Mouse (Mus musculus) thymus, postnatal 14 days (tissue): Measurements from ENCODE around the gene Spast.
"Not testable (repeated sequence)": the region's sequence is repeated elsewhere in the genome, so short reads cannot be mapped to it uniquely, and the experiment has no call there.

Source experiments
- DNase-seq: peaks from one replicate; pipeline ENCODE4 v3.0.0; 2021

Gene Spast

DNA sequence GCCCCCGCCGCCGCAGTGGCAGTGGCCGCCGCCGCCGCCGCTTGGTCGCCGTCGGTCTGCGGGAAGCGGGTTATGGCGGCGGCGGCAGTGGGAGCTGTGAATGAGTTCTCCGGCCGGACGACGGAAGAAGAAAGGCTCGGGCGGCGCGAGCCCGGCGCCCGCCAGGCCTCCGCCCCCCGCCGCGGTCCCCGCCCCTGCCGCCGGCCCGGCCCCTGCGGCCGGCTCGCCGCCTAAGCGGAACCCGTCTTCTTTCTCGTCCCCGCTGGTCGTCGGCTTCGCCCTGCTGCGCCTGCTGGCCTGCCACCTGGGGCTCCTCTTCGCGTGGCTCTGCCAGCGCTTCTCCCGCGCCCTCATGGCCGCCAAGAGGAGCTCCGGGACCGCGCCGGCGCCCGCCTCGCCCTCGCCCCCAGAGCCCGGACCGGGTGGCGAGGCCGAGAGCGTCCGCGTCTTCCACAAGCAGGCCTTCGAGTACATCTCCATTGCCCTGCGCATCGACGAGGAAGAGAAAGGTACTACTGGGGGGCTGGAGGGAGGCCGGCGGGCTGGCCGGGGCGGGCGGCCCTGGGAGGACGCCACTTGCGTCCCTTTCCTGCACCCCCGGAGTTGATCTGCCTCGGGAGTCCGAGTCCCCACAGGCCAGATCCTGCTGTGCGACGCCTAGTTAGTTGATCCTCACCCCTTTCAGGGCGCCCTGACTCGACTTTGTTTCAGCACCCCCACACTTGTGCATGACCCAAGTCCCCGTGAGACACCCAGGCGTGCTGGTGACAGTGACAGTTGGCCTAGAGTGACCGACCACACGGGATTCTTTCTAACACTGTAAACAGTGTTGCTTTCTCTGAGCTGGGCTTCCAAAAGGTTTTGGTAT is at the start of gene Spast:
Spast (plus strand) TSS at position 51 of the 868 bp plus-strand sequence.
- peak; percentile 68 for DNase-seq

DNA sequence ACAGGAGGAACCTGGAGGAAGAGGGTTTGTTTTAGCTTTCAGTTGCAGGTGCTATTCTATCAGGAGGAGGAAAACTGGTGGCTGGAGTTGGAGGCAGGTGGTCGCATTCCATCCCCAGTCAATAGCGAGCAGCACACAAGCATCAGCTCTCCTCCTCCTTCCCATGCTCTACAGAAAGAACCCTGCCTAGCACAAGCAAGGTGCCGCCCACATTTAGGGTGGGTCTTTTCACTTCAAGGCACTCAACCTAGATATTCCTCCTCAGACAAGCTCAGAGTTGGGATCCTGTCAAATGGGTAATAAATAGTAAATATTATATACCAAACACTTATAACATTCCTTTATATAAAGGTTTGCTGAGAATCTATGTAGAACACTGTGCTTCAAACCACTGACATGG is 48.6 kb upstream of the Spast start:
- DNase-seq = no peak

DNA sequence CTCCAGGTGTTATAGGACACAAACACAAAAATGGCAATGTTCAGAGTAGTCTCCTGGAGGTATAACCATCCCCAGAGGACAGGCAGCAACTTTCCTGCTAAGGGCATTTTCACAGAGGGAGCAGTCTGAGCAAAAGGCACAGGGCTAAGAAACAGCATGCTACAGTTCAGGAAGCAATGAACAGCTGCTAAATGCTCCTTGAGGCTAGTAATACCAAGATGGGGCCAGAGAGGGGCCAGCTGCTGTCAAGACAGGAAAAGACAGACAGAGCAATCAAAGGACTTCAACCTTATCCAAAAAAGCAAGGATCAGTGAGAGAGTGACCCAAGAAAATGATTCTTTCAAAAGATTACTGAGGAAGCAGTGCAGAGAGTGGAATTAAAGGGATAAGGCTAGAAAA is 47.9 kb upstream of the Spast start:
- no peak for DNase-seq

DNA sequence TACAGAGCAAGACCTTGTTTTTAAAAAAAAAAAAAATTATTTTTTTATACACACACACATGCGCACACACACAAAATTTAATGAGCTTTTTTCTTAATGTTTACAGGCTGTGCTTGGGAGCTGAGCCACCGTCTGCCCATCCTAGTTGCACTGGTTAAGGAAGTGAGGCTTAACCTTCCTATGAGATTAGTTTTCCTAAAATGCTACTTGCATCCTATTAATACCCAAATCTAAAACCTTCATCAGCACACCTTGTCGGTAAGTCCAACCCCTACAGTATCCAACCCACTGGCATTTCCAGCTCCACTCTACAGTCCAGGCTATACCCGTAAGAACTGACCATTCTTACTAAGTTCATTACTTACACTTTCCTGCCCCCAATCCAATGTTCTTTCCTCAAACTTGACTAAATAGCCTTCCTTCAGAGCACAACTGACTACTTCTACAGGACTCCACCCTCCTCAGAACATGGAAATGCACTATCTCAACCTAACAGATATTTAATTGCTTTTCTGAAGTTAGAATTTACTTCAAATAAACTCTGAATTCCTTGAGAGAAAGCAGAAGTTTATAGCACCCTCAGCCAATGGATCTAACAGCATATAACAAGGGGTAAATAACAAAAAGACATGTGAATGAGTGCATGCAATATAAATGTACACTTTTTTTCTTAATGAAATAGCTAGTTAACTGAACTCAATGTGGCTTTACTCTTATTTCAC is 47.0 kb upstream of the Spast start:
- DNase-seq = no peak

DNA sequence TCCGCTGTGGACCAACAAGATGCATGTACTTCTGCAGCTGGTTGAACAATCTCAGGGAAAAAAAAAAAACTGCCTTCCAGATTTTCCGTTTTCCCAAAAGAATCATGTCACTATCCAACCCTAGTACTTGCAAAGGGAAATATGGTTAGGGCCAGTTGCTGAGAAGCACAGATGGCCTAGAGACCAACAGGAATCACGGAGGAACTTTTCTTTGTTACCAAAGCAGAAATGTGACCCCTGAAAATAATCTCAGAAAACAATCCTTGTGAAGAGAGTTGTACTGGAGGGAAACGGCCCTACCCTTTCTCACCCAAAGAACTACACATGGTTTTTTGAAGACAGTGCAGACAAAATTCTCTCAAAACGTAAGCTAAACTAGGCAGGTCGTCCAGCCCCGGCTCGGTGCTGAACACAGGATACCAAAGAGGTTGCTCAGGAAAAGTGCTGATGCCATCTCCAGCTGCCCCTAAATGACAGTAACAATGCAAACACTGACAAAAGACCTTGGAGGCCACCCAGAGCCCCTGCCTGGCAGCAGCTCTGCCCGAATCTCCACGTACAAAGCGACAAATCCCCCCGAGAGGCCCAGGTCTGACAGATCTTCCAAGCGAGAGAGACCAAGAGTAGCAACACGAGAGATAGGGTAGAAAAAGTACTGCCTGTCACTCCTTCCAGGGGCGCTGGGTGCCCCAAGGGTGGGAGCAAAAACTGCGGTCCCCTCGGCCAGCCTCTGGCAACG is 44.9 kb upstream of the Spast start:
- DNase-seq = peak; percentile 54

DNA sequence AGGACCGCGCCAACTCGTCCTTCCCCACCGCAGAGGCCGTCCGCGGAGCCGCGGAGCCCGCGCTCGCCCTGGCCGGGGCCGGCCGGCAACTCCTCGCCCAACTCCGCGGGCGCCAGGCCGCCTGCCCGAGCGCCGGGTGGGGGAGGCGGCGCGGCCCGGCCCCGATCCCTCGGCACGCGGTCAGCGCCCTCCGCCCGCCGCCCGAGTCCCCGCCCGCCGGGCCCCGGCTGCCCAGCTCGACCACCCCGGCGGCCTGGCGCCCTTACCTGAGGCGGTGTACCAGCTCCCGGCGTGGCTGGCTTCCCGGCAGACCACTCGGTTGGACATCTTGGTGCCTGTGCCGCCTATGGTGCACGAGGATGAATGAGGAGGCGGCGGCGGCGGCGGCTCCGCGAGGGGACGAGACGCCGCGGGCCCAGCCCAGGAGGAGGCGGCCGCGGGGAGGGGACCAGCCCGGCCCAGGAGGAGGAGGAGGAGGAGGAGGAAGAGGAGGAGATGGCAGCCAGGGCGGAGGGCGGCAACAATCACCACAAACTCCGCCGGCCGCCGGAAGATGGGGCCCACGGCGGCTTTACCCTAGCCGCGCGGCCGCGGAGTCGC is 44.3 kb upstream of the Spast start:
- DNase-seq = peak; percentile 84

DNA sequence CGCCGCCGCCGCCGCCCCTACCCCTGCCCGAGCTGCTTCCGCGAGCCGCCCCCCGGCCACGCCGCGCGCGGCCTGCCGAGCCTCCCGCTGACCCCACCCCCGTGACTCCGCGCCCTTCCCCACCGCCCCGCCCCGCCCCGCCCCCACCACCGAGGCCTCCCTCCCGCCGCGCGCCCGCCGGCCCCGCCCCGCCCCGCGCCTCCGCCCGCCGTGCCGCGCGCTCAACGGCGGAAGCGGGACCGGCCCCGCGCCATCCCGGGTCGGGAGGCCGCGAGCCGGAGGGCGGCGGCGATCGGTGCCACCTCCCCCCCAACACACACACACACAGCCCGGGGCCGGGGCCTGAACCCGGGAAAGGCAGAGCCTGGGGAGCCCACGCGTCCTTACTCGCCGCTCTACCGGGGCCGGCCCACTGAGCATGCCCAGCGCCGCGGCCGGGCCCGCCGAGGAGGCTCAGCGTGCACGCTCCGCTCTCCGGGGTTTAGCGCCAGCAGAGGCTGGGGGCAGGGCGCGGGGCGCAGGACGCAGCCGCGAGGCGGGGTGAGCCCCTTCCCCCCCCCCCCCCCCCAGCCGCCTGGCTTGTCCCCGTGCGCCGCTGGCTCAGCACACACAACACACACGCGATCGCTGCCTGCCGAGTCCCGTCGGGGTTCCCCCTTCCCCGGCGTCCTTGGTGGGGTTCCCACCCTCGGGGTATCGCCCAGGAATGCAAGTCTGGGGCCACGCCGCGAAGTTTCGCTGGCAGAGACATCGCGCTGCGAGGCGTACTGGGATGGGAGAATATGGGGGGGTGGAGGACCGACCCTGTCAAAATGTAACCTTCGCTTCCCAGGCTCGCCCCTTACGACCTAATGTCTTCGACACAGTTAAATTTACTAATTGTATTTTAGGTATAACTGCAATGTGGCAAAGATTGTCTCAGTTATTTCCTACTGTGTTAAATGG is 43.5 kb upstream of the Spast start, which contains the start of gene Memo1:
Memo1 (minus strand) TSS at position 496 of the 945 bp plus-strand sequence.
- DNase-seq = peak; percentile 90

DNA sequence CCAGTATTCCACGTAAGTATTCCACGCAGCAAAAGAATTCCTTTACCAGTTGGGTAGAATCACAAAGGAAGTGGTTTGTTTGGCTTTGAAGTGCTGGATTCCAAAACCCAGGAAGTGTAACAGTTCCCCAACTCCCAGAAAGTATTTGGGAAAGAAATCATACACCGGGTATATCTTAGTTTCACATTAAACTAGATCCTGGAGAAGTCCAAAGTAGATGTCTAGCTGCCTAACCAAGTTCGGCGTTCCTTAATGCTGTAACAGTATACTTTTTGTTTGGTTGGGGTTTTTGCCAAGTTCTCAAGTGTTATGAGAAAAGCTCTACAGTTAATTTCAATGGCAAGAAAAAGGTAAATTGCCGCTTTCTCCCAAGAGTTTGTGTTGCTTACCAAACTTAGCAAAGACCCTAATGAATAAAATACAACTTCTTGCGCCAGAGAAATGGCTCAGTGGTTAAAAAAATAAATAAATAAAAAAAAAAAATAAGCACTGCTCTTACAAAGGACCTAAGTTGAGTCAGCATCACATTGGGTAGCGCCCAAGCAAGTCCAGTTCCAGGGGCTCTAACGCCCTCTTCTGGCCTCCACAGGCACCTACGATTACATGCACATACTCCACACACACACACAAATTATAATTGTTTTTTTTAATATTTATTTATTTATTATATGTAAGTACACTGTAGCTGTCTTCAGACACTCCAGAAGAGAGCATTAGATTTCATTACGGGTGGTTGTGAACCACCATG is 42.5 kb upstream of the Spast start:
- DNase-seq = peak; percentile 20

DNA sequence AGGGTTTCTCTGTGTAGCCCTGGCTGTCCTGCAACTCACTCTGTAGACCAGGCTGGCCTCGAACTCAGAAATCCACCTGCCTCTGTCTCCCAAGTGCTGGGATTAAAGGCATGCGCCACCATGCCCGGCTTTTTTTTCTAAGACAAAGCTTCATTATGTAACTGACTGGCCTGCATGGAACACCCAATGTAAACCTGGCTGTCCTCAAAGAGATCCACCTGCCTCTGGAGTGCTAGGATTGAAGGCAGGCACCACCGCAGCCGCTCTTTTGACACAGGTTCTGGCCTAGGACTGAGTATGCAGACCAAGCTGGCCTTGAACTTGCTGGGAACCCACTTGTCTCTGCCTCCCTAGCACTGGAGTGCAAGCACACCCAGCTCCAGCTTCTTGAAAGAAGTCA is 41.8 kb upstream of the Spast start:
- not testable (repeated sequence) for DNase-seq

DNA sequence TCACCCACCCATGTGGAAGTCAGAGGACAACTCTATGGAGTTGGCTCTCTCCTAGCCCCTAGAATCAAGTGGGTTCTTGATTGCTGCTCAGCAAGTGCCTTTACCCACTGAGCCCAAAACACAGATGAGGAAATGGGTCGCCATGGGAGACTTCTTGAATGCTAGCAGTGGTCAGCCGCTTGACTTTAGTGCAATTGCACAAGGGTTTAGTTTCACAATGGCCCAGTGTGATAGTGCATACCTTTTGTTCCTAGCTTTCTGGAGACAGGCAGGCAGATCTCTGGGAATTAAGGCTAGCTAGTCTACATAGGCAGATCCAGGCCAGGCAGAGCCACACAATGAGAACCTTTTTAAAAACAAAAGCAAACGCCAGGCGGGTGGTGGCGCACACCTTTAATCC is 38.7 kb upstream of the Spast start:
- no peak for DNase-seq

DNA sequence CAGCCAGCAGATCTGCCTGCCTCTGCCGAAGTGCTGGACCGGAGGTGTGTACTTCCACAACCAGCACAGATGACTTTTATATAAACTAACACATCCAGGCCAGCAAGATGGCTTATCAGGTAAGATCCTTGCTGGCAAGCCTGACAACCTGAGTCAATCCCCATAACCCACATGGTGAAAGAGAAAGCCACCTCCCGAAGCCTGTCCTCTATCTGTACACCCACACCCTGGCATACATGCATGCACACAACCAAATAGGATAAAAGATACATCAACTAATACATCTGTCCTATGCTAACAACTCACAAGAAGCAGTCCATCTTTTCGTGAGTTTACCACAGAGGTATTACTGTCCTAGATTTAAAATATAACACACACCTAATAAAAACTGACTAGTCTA is 34.7 kb upstream of the Spast start:
- no peak for DNase-seq

DNA sequence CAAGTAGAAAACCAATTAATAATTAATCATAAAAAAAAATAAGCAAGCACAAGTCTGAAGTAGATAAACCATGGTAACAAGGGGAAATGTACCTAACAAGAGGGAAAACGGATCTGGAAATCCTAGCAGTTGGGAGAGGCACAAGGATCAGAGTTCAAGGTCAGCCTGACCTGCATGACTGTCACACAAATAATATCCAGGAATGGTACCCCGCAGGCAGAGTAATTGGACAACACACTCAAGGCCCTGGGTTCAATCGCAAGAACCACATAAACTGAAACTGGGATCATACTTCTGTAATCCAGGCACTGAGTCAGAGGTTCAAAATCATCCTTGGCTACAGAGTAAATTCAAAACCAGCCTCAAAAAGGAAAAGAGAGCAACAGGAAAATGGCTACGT is 33.2 kb upstream of the Spast start:
- no peak for DNase-seq

DNA sequence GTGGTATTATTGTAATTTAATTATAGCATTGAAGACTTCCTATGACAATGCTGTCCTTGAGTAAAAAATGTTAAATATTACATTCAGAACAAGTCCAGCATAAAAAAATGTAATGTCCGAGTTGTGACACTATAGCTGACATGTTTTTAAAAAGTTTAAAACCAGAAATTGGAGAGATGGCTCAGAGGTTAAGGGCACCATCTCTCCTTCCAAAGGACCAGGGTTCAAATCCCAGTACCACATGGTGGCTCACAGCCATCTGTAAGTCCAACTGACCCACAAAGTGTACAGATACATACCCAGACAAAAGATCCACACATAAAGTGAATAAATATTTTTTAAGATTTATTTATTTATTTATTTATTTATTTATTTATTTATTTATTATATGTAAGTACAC is 32.8 kb upstream of the Spast start:
- DNase-seq = no peak

DNA sequence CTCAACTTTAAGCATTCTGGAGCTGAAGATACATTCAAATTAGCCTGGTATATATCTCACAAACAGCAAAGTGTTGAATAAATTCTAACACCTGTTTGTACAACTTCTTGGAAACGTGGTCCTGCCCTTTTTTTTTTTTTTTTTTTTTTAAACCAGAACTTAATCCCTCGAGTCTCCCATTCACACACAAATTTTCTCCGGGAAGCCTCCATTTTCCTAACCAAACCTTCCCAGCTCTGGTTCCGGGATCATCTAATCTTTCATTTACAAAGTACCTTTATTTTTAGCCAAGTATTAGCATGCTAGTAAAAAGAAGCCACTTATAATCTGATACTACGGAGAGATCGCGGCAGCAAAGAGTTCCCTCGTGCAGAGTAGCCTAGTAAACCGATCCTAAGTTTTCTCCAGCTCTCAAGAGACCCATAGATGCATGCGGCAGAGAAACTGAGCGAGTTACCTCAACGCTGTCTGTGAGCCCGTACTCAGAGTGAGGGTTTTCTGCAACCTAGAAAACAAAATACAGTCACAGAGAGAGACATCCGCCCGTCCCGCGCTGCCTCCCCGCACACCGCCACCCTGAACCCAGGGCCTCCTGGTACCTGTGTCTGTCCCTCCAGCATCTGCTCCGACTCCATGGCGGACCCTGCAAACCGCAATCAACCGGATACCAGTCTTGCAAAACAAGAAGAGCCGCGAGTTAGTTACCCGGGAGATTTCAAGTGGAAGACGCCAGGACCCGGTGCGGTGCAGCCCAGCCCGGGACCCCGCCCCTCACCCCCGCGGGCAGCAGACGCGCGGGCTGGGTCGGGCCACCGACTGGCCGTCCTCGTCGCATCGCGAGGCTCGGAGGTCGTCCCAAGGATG is 23.1 kb upstream of the Spast start:
- DNase-seq = no peak

DNA sequence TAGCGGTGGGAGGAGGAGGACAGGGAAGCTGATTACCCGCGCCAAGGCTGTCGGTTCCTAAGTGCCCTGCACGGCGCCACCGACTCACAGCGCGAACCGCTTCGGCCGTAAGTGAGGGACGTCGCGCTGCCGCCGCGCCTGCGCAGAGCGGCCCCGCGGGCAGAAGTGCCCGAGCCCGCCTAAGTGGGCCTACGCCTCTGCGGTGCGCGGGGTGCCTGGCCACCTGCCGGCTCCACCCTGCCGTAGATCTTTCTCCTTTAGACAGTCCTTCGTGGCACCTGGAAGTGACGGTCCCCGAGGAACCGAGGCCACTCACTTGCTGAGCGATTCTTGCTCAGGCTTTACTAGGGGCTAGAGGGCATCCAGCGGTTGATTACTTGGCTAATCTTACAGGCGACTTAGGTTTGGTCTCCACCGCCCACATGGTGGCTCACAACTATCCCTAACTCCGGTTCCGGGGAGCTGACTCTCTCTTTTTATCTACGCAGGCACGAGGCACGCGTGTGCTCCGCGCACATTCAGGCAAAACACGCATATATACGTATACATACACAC is 22.4 kb upstream of the Spast start:
- DNase-seq = peak; percentile 89

DNA sequence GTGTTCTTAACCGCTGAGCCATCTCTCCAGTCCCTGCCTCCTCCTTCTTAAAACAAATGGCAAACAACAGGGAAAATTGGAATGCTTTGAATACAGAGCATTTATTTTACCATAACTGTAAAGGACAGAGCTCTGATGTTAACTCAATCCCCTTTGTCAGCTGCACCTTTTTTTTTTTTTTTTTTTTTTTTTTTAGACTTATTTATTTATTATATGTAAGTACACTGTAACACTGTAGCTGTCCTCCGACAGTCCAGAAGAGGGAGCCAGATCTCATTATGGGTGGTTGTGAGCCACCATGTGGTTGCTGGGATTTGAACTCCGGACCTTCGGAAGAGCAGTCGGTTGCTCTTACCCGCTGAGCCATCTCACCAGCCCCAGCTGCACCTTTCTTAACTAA is 20.1 kb upstream of the Spast start:
- DNase-seq = no peak

DNA sequence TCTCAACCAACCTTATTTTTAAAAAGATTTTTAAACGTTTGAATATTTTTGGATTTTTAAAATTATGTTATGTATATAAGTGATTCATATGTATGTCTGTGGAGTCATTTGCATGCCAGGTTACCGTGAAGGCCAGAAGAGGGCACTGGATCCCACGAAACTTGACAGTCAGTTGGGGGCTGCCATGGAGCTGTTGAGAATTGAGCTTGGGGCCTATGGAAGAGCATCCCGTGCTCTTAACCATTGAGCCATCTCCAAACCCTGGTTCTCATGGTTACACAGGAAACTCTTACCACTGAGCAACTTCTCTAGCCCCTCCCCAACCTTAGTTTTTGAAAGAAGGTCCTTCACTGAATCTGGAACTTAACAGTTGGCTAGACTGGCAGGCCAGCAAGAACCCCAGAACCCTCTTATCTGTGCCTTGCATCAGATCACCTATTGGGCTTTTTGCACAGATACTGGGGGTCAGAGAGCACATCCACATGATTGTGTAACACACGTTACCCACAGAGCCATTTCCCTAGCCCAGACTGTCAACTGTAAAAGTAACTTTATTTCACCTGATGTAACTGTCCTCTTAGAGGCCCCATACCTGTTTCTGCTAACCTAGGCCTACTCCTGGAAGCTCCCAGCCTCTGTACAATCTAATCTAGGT is 16.3 kb upstream of the Spast start:
- DNase-seq = peak; percentile 41

DNA sequence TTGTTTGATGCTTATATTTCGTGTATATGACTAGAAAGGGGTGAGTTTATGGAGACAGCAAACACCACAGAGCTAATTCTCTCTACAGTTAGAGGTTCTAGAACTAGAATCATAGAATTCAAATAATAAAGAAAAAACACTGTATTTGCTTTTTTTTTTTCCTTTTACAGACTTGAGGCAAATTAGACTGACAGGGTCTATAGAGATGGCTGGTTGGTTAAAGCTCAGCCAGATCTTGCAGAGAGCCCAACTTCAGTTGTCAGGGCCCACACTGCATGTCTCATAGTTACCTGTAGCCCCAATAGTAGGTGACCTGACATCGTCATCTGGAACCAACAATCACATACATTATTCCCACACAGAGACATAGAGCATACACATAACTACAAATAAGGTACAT is 14.9 kb upstream of the Spast start, which contains the start of gene Dpy30:
Dpy30 (minus strand) TSS at position 101 of the 400 bp plus-strand sequence.
- DNase-seq = no peak

DNA sequence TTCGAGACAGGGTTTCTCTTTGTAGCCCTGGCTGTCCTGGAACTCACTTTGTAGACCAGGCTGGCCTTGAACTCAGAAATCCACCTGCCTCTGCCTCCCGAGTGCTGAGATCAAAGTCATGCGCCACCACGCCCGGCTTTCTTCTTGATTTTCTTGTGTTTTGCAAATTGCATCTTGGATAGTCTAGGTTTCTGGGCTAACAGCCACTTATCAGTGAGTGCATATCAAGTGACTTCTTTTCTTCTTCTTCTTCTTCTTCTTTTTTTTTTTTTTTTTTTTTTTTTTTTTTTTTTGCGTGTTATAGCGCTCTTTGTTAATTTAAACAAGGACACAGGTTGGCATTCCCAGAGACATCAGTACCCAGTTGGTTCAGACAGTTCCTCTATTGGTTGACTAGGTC is 11.6 kb upstream of the Spast start:
- not testable (repeated sequence) for DNase-seq
